Mouse (Mus musculus) MEL-GATA-1-ER (cell line): ENCODE results near the gene Rpl41.

Source experiments
- DNase-seq: peaks from one replicate; pipeline ENCODE4 v3.0.0-alpha.2; 2012; ENCODE audit warnings: low read depth; ENCODE audit errors: extremely low read depth

Gene Rpl41

DNA sequence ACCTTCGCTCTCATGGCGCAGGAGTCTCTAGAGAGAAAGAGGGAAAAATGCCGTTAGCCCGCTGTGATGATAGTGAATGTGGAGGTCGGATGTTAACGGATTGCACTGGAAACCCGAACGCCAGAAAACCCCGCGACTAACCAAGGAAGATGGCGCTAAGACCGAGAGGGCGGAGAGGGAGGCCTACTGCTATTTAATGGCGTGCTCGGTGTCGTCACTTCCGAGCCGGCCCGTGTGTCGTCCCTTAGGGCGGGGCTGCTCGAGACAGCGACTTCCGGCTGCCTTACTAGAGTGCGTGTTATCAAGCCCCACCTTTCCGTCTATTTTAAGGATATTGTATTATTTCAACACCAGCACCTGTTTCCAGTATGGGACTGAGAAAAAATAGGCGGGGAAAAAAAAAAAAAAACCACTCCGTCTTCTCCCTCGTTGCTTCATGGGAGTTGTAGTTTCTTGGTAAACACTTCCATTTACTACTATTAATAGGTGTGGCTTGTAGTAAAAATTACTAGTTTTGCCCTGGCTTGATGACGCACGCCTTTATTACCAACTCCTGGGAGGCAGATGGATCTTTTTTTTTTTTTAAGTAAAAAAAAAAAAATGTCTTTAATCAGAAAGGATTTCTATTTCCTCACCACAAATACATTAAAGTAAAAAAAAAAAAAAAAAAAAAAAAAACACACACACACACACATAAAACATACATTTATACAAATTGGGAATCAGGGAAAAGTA lies at the start of gene Rpl41:
Gene Rpl41 (minus strand): TSS at position 359 of the 735 bp plus-strand sequence.
- DNase-seq = peak; percentile 99

DNA sequence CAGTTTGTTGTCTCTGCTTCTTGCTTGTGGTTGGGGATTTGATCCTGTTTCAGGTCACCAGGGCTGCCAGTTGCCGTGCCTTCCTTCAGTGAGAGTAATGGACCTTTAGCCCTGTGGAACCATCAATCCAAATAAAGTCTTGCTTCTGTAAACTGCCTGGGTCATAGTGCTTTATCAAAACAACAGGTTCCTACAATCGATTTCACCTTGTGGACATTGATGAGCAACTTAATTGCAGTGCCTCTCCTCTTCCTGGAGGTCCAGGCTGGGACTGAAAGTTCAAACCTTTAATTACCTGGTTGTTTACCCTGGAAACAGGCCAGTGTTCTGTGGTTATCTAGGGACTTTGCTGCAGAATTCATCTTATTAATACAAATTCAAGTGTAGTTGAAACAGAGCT lies 49.4 kb upstream of the Rpl41 start:
- DNase-seq = no peak

DNA sequence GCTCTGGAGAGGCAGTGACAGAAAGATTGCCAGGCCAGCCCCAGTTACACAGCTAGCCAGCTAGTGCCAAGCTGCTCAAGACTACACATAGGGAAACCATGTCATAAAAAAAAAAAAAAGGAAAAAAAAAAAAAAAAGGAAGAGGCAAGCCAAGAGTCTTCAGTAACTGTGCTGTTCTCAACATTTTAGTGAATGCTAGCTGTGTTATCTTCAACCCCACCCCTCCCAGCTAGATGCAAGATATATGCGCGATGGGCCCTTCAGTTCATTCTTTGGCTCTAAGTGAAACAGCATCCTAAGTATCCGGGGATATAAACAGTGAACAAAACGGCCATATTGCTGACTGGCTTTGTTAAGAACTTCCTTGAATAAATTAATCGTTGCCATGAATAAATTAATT lies 43.7 kb upstream of the Rpl41 start:
- DNase-seq = no peak

DNA sequence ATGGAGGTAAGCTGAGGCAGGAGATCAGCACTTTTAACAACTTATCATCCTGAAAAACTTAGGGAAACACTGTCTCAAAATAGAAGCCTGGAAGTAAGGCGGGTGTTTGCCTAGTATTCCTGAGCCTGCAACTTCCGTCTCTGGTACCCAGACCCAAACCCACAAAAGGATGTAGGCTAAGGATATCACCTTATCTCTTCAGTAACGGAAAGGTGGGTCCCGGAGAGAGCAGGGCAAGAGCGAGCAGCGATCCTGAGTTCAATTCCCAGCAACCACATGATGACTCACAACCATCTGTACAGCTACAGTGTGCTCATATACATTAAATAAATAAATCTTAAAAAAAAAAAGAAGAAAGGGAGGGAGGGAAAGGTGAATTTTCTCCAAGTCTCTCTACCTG lies 42.3 kb upstream of the Rpl41 start:
- no peak for DNase-seq

DNA sequence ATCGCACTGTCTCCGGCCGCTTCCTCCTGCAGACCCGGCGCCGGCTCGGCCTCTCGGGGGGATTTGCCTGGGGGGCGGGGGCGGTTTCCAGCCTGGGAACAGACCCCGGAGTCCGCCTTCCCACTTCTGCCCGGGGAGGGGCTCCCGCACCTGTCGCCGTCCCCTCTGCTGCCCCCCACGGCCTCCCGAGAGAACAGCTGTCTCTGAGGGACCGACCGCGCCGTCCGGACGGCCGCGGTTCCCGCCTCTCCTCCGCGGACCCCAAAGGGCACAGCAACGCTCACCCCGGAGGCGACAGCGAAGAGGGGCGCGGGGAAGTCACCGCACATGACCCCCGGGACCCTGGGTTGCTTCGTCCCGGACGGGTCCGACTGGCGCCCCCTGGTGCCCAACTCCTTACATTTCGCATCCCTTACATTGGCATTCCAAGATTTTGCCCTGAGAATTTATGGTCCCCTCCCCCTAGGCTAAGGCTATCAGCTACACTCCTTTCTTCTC lies 41.1 kb upstream of the Rpl41 start:
- DNase-seq = no peak

DNA sequence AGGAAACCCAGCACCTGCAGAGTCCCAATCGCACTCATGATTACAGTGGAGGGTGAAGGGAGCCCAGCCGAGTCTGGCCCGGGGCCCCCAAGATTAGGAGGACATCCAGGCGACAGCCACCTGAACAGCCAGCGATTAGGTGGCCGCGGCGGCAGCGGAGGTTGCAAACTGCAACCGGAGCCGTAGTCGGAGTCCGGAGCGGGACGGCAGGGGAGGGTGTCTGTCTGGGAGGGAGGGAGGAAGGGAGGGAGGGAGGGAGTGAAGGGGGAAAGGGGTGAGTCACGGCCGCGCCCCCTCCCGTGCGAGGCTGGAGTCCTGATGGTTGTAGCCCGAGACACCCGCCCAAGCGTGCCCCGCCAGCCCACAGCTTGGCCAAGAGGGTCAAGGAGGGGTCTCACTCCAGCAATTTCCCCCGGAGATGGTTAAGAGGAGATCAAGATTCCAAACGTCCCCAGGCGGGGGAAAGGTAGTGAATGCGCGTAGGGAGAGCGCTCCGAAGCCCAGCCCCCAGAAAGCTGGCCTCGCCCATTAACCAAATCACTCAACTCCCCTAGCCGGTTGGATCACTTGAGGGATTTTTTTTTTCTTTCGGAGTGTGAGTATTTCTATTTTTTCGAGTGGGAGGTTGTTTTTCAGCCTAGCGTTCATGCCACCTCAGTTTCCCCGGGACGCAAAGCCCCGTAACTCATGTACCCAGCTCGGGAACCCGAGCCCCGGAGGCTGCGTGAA lies 40.5 kb upstream of the Rpl41 start, which contains the start of gene Erbb3:
Gene Erbb3 (minus strand): TSS at position 189 of the 729 bp plus-strand sequence.
- DNase-seq = no peak

DNA sequence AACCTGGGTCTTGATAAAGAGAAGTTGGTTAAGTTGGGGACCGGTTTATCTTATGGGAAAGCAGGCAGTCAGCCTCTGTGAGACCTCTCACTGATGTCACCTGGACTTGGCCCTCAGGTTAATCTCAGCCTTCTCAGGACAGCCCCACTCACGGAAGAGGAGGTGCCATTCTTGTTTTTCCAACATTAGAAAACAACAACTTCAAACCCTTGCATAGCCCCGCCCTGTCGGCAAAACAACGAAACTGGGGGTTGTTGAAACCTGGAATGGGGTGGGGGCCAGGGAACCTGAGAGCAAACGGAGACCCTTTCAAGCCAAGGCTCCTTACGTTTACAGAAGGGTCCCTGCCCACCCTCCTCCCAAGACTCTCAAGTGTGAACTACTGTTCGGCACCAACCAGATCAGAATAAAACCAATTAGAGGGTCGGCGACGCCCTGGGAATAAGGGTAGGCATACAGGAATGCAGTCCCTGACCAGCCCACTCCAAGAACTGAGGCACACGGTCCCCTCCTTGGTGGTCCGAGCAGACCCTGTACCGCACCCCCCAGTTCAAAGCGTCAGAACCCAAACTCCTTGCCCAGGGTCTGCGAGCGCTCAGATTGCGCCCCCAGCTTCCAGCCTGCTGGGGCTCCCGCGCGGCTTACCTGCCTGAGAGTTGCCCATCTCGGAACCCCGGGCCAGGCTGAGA lies 39.8 kb upstream of the Rpl41 start:
- no peak for DNase-seq

DNA sequence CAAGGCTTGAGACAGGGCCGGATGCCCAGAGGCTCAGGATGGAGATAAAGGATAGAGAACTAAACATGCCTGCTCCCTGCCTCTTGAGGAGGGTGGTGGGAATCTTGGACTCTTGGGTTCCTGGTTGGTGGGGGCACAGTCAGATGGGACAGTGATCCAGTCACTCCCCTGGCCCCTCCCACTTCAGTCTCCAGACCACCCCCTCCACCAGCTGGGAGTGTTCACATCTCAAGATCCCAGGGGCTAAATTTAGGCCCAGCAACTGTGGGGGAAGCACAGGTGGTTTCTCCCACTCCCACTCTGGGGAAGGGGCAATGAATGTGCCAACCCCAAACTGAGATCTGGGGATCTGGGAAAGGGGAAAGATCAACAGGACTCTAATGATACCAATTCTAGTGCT lies 39.0 kb upstream of the Rpl41 start:
- no peak for DNase-seq

DNA sequence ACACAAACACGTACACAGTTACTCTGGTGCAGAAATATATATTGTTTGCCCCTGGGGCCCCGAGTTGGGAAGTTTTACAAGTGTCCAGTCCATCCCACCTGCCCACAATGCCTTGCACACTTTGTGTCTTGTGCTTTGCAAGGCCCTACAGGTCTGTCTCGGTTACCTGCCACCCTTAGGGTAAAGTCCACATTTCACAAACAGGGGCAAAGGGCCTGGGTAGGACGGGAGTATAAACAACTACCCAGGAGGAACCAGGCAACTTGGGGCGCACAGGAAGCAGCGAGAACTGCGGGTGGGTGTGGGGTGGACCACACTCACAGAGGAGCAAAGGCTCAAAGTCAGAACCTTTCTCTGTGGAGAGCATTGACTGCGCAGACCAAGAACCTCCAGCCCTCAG lies 38.6 kb upstream of the Rpl41 start:
- DNase-seq = no peak

DNA sequence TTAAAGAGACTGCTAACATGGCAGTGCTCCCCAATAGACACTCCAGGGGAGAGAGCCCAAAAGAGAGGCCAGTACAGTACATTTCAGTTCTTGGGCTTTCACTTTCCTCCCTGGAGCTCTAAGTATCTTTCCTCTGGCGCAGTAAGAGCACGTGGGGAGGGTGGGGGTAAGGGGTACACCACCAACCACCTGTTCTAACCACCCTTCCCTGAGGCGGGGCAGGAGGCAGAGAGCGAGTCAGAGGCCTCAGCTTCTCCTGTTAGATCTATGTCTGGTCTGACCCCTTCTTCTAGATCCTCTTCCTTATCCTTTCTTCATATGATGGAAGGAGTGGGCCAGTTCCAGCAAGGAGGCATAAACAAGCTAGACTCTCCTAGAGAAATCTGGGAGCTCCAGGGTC lies 38.0 kb upstream of the Rpl41 start:
- no peak for DNase-seq

DNA sequence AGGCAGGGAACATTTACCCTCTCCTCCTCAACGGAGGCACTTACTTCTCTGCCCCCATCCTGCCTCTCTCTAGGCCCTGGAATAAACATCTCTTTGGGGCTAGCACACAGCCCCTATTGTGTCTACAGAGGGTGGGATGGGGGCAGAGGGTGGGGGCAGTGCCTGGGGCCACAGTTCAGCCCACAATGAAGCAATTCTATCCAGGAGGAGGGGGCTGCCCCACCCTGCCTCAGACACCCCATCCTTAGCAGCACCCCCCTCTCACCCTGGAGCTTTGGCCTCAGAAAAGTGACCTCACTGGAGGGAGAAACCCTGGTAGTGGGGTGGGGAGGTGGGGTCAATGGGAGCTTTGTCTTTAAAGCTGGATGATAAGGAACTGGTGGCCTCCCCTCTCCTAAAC lies 37.4 kb upstream of the Rpl41 start:
- no peak for DNase-seq

DNA sequence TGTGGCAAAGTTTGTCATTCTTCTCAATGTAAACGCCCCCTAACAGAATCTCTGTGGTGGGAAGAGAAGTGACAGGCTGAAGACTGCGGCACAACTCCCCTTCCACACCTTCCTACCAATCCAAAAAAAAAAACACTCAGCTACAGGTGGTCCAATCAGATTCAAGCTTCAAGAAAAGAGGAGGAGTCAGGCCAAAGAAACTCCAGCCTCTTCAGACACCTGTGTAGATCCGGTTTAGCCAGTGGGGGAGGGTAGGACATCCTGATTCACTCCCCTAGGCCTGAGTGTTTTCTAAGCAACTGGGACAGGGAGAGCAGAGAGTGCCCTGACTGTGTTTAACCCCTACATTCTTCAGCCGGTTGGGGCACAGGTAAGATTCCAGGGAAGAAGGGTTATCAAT lies 35.3 kb upstream of the Rpl41 start:
- no peak for DNase-seq

DNA sequence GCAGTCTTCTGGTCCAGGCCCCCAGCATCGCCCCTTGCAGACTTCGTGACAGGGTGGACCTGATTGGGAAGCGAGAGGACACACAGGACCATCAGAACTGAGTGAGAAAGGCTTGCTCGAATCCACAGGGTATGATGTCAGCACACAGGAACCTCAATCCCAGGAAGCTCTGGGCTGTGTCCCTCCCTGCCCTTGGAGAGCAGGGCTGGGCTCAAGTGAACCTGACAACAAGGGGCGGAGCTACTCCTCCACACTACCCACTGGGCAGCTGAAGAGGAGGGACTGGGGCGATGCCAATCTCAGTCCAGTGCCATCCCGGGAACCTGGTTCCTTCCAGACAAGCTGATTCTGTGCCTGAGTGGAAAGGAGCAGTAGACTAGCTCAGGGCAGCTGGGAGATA lies 34.5 kb upstream of the Rpl41 start:
- no peak for DNase-seq

DNA sequence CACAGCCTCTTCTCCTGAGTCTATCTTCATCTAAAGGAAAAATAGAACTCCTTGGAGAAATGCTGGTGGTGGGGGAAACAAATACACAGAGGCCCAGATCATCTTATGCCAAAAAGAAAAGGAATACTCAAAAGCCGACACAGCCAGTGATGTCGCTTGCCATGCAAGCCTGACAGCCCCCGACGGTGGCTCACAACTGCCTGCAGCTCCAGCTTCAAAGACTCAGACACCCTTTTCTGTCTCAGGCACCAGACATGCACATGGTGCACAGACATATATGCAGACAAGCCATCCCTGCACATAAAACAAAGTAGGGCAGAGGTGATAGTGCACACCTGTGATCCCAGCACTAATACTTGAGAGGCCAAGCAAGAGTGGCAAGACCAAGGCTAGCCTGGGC lies 30.6 kb upstream of the Rpl41 start:
- DNase-seq = no peak

DNA sequence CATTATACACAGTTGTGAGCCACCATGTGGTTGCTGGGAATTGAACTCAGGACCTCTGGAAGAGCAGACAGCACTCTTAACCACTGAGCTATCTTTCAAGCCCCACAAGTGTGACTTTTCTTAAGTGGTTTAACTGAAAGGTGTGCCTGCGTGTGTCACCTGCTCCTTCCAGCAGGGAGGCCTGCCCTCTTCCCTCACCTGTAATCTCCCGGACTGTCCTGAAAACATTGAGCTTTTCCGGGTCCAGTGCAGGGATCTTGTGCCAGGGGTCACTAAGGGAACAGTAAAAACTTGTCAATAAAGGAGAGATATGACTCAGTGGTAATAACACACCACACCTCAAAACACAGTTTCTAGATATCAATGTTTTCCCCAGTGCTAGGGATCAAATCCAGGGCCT lies 30.2 kb upstream of the Rpl41 start:
- DNase-seq = no peak

DNA sequence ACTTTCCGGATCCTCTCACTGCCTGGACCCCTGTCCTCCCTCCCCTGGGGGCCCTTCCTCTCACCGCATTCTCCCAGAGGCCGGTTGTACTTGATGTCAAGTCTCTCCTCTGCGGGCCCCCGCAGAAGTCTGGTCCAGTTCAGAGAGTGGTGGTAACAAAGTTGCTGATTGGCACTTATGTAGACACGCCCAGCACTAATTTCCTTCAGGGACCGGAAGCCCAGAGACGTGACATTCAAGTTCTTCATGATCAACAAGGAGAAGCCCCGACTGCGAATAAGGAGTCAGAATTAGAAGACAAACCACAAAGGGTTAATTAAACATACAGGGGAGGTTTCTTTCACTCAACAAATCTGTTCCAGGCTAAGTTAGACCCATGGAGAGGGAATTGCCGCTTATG lies 29.2 kb upstream of the Rpl41 start:
- DNase-seq = no peak

DNA sequence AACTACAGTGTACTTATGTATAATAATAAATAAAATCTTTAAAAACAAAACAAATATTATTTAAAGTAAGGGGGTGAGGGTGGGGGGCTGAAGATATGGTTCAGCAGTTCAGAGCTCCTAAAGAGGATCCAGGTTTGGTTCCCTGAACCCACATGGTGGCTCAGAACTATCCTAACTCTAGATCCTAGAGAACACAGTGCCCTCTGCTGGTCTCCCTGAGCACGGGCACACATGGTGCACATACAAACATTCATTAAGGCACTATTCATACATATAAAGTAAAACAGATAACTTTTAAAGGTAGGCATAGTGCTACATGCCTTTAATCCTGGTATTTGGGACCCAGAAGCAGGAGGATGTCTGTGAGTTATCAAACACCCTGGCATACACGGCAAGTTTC lies 26.0 kb upstream of the Rpl41 start:
- no peak for DNase-seq

DNA sequence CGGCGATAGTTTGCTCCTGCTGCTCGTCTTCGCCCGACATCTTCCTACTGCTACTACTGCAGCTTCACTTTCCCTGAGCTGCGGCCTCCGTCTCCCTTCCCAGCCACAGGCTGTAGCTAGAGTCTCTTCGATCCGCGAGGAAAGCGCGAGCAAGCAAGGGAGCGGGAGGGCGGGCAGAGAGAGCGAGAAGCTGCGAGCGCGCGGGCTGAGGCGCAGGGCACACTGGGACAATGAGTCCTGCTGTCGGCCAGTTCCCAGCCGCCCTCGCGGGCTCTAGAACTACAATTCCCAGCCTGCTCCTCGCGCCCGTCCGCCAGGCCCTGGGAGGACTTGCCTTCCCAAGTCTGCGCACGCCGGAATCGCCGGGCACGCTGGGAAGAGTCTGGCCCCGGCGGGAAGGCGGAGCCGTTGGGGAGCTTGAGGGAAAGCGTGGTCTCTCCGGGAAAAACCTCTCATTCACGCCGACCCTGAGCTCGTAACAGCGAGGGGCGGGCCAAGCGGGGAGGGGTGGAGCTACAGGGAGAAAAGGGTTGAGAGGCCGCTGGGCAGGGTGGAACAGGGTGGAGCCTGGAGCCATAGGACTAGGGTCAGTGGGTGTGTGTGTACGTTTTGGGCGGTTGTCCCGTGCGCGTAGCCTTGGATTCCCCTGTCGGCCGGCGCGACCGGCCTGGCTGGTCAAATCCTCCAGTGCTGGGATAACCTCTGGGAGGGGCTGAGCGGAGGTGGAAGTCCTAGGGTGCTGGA lies 16.9 kb upstream of the Rpl41 start, which contains the start of gene Pa2g4:
Gene Pa2g4 (minus strand): TSS at position 200 of the 744 bp plus-strand sequence.
- peak; percentile 95 for DNase-seq

DNA sequence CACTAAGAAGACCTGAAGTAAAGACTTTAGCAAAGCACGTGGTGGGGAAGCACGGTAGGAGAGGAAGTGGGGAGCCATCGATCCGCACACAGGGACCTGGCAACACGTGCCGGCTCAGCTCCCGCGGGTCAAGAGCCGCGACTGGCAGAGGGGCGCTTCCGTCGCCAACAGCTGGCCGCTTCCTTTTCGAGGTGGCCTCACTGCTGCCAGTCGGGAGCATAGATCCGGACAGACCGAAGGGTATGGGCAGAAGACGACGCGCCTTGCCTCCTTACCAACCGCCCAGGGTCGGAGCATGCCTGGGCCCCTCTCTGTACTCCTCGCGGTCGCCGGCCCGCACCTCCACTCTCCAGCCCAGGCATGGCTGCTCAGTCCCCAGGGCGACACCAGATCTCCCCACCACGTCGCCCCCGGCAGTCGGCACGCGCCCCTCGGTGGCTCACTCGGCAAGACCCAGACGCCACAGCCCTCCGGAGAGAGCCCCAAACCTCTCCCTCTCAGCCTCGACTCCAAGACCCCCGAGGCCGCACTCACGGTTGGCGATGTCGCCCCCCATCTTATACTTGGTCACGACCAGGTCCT lies 16.2 kb upstream of the Rpl41 start:
- DNase-seq = no peak

DNA sequence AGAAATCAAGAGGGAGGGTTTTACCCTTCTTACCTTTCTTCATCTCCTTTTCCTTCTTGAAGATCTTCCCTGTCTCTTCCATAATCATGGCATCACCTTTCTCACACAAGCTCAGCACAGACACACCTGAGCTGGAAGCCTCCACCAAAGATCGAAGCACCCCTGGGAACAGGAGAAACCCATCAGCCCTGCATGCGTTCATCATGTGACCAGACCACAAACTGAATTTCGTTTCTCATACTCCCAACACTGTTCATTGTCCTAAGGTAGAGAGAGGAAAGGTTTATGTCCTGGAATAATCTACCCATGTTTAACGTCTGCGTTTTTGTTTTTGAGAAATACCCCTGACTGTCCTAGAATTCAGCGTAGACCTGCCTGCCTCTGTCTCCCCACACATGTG lies 14.4 kb upstream of the Rpl41 start:
- no peak for DNase-seq

DNA sequence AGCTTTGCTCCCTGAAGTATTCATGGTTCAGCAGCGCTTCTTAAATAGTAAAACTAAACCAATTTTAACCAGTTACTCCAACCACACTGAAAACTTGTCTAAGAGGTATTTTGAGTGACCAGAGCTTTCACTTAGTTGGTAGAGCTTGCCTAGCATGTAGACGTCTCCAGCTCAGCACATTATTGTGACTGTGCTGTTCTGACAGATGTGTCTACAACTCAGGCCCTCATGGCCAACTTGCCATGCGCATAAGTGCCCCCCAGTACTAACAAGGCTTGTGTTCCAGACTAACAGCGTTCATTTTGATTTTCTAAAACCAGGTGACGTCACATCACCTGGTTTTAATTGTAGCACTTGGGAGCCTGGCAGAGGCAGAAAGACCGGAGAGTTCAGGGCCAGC lies 7.9 kb upstream of the Rpl41 start:
- DNase-seq = no peak
